Mouse (Mus musculus) testis, adult 2 months (tissue): ENCODE results near the gene Serpinh1. TPM values are rescaled to one million over a fixed set of nuclear protein-coding genes. Genes with fewer than 3 reads are reported as not detected.

ENCODE experiments used
- H3K27ac ChIP-seq: fragments of 200-500 bp; 2 replicates; pipeline ENCODE4 v1.5.1; 2012; ENCODE audit warnings: low read depth, low read length; ENCODE audit not compliant: control insufficient read depth, insufficient read depth
- H3K27me3 ChIP-seq: fragments of 200-500 bp; 2 replicates; pipeline ENCODE4 v1.6.1; 2012; ENCODE audit warnings: mild to moderate bottlenecking, low read length, moderate library complexity; ENCODE audit not compliant: control insufficient read depth, insufficient read depth
- H3K36me3 ChIP-seq: fragments of 200-500 bp; 2 replicates; pipeline ENCODE4 v1.6.1; 2012; ENCODE audit warnings: mild to moderate bottlenecking, low read length; ENCODE audit not compliant: control insufficient read depth, insufficient read depth
- H3K4me1 ChIP-seq: fragments of 200-500 bp; 2 replicates; pipeline ENCODE4 v1.6.1; 2012; ENCODE audit warnings: low read length; ENCODE audit not compliant: control insufficient read depth, insufficient read depth
- H3K4me3 ChIP-seq: fragments of 200-500 bp; 2 replicates; pipeline ENCODE4 v1.5.1; 2012; ENCODE audit warnings: low read depth, mild to moderate bottlenecking, low read length, moderate library complexity, mixed read lengths; ENCODE audit not compliant: control insufficient read depth
- CTCF ChIP-seq: fragments of 200-500 bp; IDR thresholded peaks from 2 replicates; pipeline ENCODE4 v1.5.1; 2012; ENCODE audit warnings: low read depth, mild to moderate bottlenecking, inconsistent platforms, low read length, moderate library complexity; ENCODE audit not compliant: control insufficient read depth, insufficient read depth, insufficient replicate concordance
- POLR2A ChIP-seq: fragments of 200-500 bp; IDR thresholded peaks from 2 replicates; pipeline ENCODE4 v1.6.1; 2012; ENCODE audit warnings: low read depth, mild to moderate bottlenecking, inconsistent platforms, low read length, moderate library complexity; ENCODE audit not compliant: control insufficient read depth
- polyA plus RNA-seq: library from polyadenylated mRNA; depleted of rRNA; stranded (reverse); fragments of >200 nt; gene quantifications from 2 replicates; pipeline ENCODE4 v1.2.3, GENCODE M21; 2012

Gene Serpinh1
- polyA plus RNA-seq, 1 experiment: 17.8 TPM

DNA sequence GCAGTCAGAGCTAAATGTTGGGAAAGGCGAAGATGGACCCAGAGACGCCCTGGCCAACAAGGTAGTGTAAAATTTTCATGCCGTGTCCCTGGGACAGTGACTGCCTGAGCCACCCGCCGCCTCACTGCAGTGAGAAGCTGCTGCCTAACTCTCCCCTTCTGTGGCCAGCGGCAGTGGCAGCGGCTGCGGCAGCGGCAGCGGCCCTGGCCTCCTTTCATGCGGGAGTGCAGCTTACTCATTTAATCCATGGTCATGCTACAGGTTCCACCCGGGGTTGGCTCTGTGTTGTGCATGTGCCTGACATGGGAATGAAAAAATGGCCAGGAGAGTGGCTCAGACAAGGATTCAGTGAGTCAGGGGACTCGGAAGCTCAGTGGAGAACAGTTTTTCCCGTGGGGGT is 32.5 kb downstream of the Serpinh1 start:
- no peaks in the 10 kb centered on the region for H3K36me3 ChIP-seq
- H3K27ac ChIP-seq: no peak overlapping the region
- H3K27me3 ChIP-seq: no peaks in the 10 kb centered on the region
- no peaks in the 10 kb centered on the region; the same call in 1 of the 2 replicates for H3K4me1 ChIP-seq
- no peak overlapping the region for H3K4me3 ChIP-seq
- TF ChIP-seq POLR2A (no peak), CTCF (no peak)

DNA sequence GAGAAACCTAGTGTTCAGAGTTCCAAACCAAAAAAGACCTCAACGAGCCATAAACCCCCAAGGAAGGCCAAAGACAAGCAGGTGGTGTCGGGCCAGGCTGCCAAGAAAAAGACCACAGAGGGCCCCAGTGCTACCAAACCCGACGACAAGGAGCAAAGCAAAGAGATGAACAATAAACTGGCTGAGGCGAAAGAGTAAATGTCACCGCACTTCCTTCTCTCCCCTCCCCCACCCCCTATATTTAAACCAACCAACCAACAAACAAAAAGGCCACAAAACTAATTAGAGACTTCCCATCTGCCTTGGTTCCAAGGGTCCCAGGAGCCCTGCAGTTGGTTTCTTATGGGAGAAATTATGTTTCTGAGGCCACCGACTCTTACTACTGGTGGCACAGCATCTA is 35.6 kb downstream of the Serpinh1 start:
- no peak overlapping the region for H3K27ac ChIP-seq
- H3K4me1 ChIP-seq: no peaks in the 10 kb centered on the region
- no peak overlapping the region for H3K4me3 ChIP-seq
- no peaks in the 10 kb centered on the region for H3K27me3 ChIP-seq
- H3K36me3 ChIP-seq: no peaks in the 10 kb centered on the region
- TF ChIP-seq POLR2A (no peak), CTCF (no peak)

DNA sequence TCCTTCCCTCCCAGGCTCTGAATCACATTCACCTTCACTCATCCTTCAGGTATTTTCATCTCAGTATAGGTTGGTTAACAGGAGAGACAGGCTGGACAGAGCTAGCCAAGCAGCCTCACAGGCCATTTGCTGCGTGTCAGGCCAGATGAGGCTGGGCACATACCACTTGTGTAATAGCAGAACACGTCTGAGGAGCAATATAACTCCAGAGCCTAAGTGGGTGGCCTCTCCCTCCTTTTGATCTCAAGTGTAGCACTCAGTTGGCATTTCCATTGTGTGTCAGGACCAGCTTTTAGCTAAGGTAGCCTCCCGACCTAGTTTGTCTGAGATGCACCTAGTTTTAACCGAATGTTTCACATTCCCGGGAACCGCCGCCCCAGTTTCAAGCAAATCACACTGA is 36.8 kb downstream of the Serpinh1 start:
- H3K27ac ChIP-seq: no peak overlapping the region

DNA sequence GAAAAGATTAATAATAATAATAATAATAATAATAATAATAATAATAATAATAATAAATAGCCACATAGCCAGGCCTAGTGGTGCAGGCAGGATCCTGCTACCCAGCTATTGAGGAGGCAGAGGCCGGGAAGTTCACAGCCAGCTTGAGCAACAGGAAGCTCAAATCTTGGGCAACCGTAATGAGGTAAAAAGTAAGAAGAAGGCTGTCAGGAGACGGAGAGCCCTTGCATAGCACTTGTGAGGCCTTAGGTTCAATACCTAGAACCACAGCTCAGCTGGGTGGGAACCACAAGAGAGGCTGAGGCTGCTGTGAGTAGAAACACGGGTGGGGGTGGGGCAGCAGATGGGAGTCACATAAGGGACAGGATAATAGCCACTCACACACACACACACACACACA is 38.5 kb downstream of the Serpinh1 start:
- no peak overlapping the region for H3K4me3 ChIP-seq
- no peak overlapping the region for H3K27ac ChIP-seq
- TF ChIP-seq POLR2A: no peak
- no peak for TF ChIP-seq CTCF
- no peaks in the 10 kb centered on the region for H3K4me1 ChIP-seq
- H3K36me3 ChIP-seq: no peaks in the 10 kb centered on the region
- no peaks in the 10 kb centered on the region for H3K27me3 ChIP-seq

More for the DNA sequence above, 36.8 kb downstream of the Serpinh1 start:
- Histone ChIP-seq H3K4me3 (no peak overlapping the region), H3K4me1 (no peaks in the 10 kb centered on the region), H3K27me3 (no peaks in the 10 kb centered on the region), H3K36me3 (no peaks in the 10 kb centered on the region)
- TF ChIP-seq POLR2A: no peak
- no peak for TF ChIP-seq CTCF

DNA sequence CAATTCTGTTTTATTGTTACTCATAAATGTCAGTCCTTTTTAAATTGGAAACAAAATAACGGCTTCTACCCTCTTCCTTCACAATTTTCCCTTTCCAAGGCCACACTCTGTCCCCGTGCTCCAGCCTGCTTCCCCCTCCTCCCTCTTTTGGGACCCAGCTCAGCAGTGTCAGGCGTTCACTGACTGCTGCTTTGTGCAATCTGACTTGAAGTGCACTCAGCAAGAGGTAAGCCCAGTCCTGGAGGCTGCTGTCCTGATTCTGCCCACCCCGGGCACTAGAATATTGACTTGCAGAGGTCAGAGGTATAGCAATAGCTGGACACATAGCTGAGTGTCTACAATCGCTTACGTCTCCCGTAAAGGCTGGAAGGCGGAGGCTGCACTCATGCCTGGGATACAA is 39.8 kb downstream of the Serpinh1 start:
- Histone ChIP-seq H3K27ac (no peak overlapping the region), H3K27me3 (no peaks in the 10 kb centered on the region), H3K4me3 (no peak overlapping the region), H3K36me3 (no peaks in the 10 kb centered on the region), H3K4me1 (no peaks in the 10 kb centered on the region)
- TF ChIP-seq CTCF (no peak), POLR2A (no peak)

DNA sequence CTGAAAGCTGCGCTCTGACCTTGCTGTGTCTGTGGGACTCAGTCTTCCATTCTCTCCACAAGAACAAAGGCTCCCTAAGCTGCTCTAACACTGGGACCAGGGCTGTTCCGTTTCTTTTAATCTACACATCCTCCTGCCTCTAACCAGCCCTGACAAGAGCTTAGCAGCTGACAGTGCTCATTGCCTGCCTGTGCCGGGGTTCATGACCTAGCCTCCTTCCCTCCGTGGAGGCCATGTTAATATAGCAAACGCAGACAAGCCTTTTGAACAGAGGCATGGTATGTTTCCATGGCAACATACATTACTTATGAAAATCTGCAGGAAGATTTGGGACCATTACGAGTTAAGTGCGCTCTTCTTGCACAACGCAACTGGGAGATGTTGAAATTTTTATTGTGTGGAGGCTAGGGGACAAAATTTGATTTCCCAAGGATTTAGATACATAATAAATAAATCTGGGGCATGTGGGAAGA is 40.3 kb downstream of the Serpinh1 start:
- no peaks in the 10 kb centered on the region for H3K27me3 ChIP-seq
- H3K4me3 ChIP-seq: no peak overlapping the region

DNA sequence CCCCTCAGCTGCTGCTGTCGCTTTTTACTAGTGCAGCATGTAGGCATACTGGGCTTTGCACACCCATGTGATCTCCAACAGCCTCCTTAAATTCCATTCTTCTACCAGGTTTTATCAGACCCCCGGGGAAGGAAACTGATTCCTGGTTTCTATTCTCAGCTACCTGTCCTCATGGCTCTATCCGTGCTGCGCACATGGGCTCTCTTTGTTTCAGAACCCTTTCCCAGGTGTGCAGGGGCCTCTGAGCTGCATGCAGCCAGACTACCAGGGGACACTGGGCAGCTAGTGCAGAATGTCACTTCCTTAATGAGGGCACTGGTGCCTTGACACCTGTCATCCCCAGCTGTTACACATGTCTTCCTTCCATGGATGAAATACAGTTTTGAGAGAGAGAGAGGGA is 41.0 kb downstream of the Serpinh1 start:
- Histone ChIP-seq H3K4me3 (no peak overlapping the region), H3K27me3 (no peaks in the 10 kb centered on the region), H3K4me1 (no peaks in the 10 kb centered on the region), H3K27ac (no peak overlapping the region), H3K36me3 (no peaks in the 10 kb centered on the region)
- TF ChIP-seq POLR2A (no peak), CTCF (no peak)

More for the DNA sequence above, 40.3 kb downstream of the Serpinh1 start:
- H3K4me1 ChIP-seq: no peaks in the 10 kb centered on the region
- no peaks in the 10 kb centered on the region for H3K36me3 ChIP-seq
- TF ChIP-seq POLR2A (no peak), CTCF (no peak)
- no peak overlapping the region for H3K27ac ChIP-seq

DNA sequence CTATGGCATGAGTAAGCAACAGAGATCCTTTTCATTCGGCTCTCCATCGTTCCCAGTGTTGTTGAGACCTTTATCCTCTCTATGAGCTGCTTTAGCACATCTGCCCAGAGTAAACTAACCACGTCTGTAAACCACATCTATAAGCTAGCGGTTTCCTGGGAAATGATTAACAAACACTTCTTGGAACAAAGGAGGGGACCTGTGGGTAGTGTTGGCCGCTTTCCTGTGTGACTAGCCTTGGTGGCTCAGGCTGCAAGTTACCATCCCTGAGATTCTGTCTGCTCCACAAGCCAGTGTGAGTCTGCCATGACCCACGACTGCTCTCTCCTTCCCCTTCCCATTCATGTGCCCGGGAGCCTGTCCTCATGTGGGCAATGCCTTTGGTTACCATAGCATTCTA is 41.6 kb downstream of the Serpinh1 start:
- Histone ChIP-seq H3K4me1 (no peaks in the 10 kb centered on the region; the same call in 1 of the 2 replicates), H3K27ac (no peak overlapping the region), H3K27me3 (no peaks in the 10 kb centered on the region), H3K4me3 (no peak overlapping the region), H3K36me3 (no peaks in the 10 kb centered on the region)
- TF ChIP-seq POLR2A (no peak), CTCF (no peak)
